Mouse (Mus musculus) liver, adult 2 months (tissue): ENCODE data around the gene Slc6a17.

Source experiments
- CTCF ChIP-seq: fragments of 200-500 bp; IDR thresholded peaks from 2 replicates; pipeline ENCODE4 v1.5.1; 2011; ENCODE audit warnings: low read depth, low read length, control low read depth
- POLR2A ChIP-seq: fragments of 200-500 bp; IDR thresholded peaks from 2 replicates; pipeline ENCODE4 v1.6.1; 2011; ENCODE audit warnings: low read length, control low read depth; ENCODE audit not compliant: insufficient read depth; ENCODE audit errors: extremely low read depth

- no peak for TF ChIP-seq CTCF
- TF ChIP-seq POLR2A: no peak
These were observed 93.4 kb downstream of the Slc6a17 start for GRCm38 (mm10) chr3:107424258-107425041.
